Mouse (Mus musculus) cerebellum, adult 11-12 months (tissue): Measurements from ENCODE around the gene Gm20708.
A peak's percentile ranks its signal among the peaks of the same experiment; 100 is the strongest.
"Not testable (repeated sequence)": the region's sequence is repeated elsewhere in the genome, so short reads cannot be mapped to it uniquely, and the experiment has no call there.

Source experiments
- DNase-seq: peaks from one replicate; pipeline ENCODE4 v3.0.0; 2022

Gene Gm20708

GRCm38 (mm10) chr11:117814704-117815366 is 5.4 kb downstream of the Gm20708 start:
- no peak for DNase-seq

GRCm38 (mm10) chr11:117815850-117816249 is 6.4 kb downstream of the Gm20708 start:
- not testable (repeated sequence) for DNase-seq

- no peak for DNase-seq
These were observed 7.0 kb downstream of the Gm20708 start for GRCm38 (mm10) chr11:117816389-117816996.

GRCm38 (mm10) chr11:117819095-117819494 is 9.6 kb downstream of the Gm20708 start:
- no peak for DNase-seq

DNA sequence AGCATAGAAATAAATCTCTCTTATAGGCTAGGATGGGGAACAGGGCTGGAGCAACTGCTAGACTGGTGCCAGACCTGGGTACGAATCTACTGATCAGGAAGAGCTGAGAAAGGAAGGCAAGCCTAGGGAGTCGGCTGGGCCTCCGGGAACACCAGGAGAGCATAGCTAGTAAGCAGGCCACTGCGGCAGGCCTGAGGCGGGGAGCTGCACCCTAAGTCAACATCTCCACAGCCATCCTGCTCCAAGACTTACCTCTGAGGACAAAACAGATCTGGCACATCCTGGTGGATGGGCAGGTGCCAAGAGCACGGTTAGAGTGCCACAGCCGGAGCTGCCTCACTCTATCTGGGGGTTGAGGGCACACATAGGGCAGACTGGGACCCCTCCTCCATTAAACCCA is 10.7 kb downstream of the Gm20708 start:
- no peak for DNase-seq

DNA sequence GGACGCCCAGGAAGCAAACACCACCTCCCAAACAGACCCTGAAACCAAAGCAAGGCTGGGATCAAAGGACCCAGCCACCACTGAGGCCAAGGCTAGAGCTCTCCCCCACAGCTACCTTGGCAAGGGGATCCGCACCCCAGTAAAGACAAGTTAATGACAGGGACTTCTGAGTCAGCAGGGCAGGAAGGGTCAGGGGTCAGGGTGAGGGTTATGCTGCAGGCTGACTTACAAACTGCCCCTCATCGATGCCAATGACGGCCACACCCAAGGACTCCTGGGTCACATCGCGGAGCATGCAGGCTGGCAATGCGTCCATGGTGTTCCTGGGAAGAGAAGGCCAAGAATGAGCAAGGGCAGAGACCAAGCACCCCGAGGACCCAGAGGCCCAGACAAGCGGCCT is 12.4 kb downstream of the Gm20708 start:
- no peak for DNase-seq

DNA sequence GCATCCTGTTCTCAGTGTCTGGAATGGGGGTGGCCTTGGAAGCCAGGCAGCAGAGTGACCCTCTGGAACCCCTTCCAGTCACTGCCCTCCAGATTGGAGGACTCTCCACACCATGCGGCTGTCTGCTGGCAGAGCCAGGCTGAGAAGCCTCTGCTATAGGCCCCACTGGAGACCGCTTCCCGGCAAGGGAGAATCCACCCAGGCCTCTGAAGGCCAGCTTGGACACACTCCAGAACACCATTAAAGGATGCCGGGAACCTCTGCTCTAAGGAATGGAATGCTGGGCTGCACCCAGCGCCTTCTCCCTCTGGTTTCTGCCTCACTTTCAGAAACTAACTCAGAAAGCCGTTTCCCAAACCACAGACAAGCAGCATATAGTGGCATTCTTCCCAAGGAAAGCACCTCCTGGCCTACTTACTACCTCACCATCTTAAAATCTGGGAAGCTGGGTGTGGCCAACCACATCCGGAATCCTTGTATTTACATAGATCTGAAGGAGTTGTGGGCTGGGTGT is 13.3 kb downstream of the Gm20708 start:
- DNase-seq = no peak

DNA sequence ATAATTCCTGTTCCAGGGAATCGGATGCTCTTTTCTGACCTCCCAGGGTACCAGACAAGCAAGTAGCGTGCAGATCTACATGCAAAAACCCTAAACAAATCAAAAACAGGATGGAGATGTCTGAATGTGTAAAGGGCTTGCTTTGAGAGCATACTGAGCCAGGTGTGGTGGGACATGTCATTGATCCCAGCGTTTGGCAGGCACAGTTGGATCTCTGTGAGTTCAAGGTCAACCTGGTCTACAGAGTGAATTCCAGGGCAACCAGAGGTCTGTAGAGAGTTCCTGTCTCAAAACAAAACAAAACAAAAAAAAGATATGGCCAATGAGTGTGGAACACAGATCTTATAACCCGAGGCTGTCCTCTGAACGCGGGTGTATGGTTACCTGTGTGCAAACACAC is 13.9 kb downstream of the Gm20708 start:
- DNase-seq = no peak

GRCm38 (mm10) chr11:117824060-117824969 is 14.8 kb downstream of the Gm20708 start:
- DNase-seq = peak; percentile 63

- DNase-seq = no peak
These were observed 16.0 kb downstream of the Gm20708 start, which contains the start of the genes Afmid and Tk1 for GRCm38 (mm10) chr11:117825333-117826101. TSS of gene Afmid (plus strand) at chr11:117825924. TSS of gene Tk1 (minus strand) at chr11:117826092.

DNA sequence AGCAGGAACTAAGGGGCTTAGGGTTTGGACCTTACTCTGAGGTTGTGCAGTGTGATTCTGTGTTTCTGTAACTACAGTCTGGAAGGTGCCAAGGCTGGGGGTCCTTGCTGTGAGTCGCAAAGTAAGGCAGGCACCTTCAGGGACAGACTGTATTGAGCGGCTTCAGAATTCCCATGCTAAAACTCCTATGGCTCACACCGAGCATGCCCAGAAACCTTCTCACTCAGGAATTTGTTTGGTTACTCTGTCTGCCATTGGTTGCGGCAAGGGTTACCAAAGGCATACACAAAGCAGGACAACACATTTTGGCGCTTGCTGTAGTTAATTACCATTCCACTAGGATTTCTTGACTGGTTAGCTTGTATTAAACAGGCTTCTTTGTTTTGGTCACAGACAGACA is 16.7 kb downstream of the Gm20708 start:
- DNase-seq = no peak

DNA sequence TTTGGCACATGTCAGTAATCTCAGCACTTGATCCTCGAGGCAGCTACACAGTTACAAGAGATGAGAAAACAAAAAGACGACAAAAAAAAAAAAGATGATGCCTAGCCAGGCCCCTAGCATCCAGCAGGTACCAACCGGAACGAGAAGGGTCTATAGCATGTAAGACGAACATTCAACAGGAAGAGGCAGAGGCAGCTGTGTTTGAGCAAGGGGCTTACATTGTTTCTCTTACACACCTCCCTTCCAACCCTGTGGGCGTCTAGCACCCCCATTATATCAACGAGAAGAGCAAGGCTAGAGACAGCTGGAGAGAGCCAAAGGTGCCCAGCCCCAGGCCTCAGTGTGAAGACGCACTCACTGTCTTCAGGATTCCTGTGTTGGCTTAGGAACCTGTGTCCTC is 17.4 kb downstream of the Gm20708 start:
- no peak for DNase-seq

DNA sequence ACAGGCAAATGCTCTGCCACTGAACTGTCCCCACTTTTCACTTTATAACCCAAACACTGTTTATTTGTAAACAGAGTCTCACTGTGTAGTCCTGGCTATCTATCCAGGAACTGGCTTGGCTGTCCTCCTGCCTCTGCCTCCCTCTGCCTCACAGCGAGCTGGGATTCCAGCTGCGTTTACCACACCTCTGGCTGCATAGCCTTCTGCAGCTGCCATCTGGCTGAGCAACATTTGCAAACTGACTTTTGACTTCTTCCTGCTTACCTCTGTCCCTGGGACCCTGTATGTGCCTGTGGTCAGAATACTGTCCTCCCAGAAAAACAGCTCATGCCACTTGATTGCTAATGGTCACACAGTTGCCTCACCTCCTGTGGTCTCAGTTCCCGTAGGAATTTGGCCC is 17.9 kb downstream of the Gm20708 start:
- DNase-seq = no peak

GRCm38 (mm10) chr11:117828149-117828887 is 18.9 kb downstream of the Gm20708 start:
- DNase-seq = no peak

DNA sequence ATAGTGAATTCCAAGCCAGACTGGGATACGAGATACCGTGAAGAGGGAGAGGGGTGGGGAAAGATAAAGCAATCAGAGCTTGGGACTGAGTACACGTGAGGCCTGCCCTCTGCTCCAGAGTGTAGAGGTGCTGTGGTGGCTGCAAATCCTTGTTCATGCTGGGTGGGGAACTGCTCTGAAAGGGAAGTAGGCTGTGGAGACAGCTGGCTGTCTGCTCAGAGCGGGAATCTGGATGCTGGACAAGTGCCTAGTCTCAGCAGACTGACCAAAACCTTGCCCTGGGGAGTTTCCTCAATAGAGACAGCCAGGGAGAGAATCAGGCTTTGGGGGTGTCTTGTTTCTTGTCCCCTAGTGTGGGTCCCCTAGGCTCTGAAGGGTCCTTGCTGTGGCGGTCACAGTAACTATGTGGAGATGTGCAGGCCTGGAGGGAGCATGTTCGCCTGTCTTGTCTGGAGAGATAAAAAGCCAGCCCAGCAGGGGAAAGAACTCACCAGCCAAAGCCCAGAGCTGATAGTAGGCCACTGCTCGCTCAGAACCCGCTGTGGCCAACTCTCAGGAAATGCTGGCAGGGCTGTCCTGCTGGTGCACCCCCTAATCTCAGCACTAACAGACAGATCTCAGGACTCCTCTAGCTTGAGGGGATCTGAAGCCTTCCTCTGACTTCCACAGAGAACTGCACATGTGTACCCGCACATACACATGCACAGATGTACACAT is 19.6 kb downstream of the Gm20708 start:
- no peak for DNase-seq

DNA sequence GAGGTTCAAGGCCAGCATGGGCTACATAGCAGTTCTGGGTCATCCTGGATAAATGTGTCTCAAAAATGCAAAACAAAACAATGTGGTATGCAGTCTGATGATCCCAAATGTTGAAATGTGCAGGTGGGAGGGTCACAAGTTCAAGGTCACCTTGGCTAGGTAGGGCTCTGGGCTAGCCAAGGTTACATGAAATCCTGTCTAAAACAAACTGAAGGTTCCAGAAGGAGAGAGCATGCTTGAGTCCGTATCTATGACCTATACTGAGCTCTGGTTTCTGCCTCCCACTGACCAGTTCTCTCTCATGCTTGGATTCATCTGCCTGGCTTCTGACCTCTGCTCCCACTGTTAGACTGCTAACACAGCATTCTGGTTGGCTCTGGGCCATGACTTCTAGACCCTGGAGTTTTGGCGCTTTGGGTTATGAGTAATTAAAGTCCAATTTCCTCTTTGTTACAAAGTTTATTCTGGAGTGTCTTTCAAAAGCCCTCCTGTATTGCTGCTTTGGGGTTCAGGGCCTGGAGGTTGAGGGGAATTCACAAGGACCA is 20.3 kb downstream of the Gm20708 start:
- no peak for DNase-seq

- DNase-seq = no peak
These were observed 20.9 kb downstream of the Gm20708 start for GRCm38 (mm10) chr11:117830401-117830800.

DNA sequence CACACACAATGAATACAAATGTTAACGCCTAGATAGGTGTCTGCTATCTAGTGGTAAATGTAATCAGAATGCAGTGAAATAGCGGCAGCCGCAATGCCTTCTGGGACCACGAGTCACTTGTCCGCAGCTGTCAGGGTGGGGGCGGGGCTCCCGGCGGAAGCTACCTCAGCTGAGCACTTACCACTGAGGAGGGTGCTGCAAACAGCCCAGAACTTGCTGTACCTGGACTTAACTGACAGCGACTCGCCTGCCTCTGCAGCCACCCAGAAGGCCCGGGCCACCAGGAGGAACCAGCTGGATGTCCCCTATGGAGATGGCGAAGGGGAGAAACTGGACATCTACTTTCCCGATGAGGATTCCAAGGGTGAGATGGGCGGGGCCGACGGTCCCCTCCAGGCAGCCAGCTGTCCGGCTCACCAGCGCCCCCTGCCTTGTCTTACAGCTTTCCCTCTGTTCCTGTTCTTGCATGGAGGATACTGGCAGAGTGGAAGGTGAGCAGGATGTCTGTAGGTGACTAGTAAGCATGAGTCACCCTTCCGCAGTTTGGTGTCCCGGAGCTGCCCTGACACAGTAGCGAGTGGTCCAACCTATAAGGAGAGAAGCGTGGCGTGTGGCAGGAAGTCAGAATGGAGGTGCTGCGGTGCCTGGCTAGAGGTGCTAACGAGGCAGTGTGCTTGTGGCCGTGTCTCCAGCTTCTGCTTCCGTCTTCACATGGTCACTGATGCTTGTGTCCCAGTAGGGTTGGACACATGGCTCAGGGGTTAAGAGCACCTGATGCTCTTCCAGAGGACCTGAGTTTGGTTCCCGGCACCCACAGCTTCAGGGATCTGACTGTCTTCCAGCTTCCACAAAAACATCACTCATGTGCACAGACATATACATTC is 22.9 kb downstream of the Gm20708 start:
- no peak for DNase-seq

- not testable (repeated sequence) for DNase-seq
These were observed 24.0 kb downstream of the Gm20708 start for GRCm38 (mm10) chr11:117833509-117833908.

- no peak for DNase-seq
These were observed 24.6 kb downstream of the Gm20708 start for GRCm38 (mm10) chr11:117834086-117834485.
